Mouse (Mus musculus) embryonic facial prominence, embryonic 13.5 days (tissue): ENCODE results near the gene Ndel1. TPM values are rescaled to one million over a fixed set of nuclear protein-coding genes. Genes with fewer than 3 reads are reported as not detected.

Experiments used
- ATAC-seq: fragments of 200-750 bp; cut with Nextera tagmentation; 2 replicates; pipeline ENCODE4 v1.8.0; 2017; ENCODE audit warnings: low read depth; ENCODE audit not compliant: insufficient number of reproducible peaks, insufficient read depth, low FRiP score, low TSS enrichment
- H3K27ac ChIP-seq: fragments of 300-500 bp; sonication (generic); 2 replicates; pipeline ENCODE4 v1.5.1; 2015; ENCODE audit warnings: moderate library complexity, mild to moderate bottlenecking, inconsistent platforms
- H3K27me3 ChIP-seq: fragments of 300-500 bp; sonication (generic); 2 replicates; pipeline ENCODE4 v1.6.1; 2015; ENCODE audit warnings: mild to moderate bottlenecking, inconsistent platforms
- H3K36me3 ChIP-seq: fragments of 300-500 bp; sonication (generic); 2 replicates; pipeline ENCODE4 v1.6.1; 2015; ENCODE audit warnings: mild to moderate bottlenecking, inconsistent platforms
- H3K4me1 ChIP-seq: fragments of 300-500 bp; sonication (generic); 2 replicates; pipeline ENCODE4 v1.6.1; 2015; ENCODE audit warnings: inconsistent platforms
- H3K4me2 ChIP-seq: fragments of 300-500 bp; sonication (generic); 2 replicates; pipeline ENCODE4 v1.6.1; 2015; ENCODE audit warnings: moderate library complexity, mild to moderate bottlenecking, inconsistent platforms
- H3K4me3 ChIP-seq: fragments of 300-500 bp; sonication (generic); 2 replicates; pipeline ENCODE4 v1.5.1; 2015; ENCODE audit warnings: mild to moderate bottlenecking, inconsistent platforms
- H3K9ac ChIP-seq: fragments of 300-500 bp; sonication (generic); 2 replicates; pipeline ENCODE4 v1.6.1; 2015; ENCODE audit warnings: mild to moderate bottlenecking, inconsistent platforms
- H3K9me3 ChIP-seq: fragments of 300-500 bp; sonication (generic); 2 replicates; pipeline ENCODE4 v1.6.1; 2016; ENCODE audit warnings: inconsistent platforms
- WGBS: fragments of 180-500 bp; shearing (Covaris S2); methylation state at CpG from one replicate; pipeline ENCODE4 v1.1.7; 2015; ENCODE audit warnings: mixed read lengths; 5-methylcytosine and 5-hydroxymethylcytosine counted together
- polyA plus RNA-seq: library from polyadenylated mRNA; unstranded; fragments of >200 nt; fragmentation: Nextera tagmentation; extraction: Ambion mirVana; gene quantifications from 2 replicates; pipeline ENCODE4 v1.2.1, GENCODE M21; 2015

Ndel1 gene
- 90.9 and 97.2 TPM in 2 replicates for polyA plus RNA-seq

DNA sequence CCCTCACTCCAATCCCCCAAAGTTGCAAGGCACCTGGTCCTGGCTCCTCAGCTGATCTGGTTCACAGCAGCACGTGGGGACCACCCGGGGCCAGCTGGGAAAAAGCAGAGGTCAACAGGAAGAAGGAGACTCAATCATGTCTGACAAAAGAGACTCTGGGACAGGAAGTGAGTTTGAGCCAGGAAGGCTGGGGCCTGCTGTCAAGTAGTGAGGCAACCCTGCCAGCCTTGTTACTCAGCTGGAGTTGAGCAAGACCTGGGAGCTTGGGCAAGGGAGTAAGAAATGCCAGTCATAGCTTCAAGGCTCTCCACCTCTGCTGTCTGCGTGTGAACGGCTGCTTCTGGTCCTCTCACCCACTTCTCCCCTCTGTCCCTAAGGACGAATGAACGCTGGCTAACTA lies at the start of gene Ndel1:
TSS of gene Ndel1 (minus strand) at position 111 of the 400 bp plus-strand sequence.
- Histone ChIP-seq H3K36me3 (no peaks in the 10 kb centered on the region), H3K9ac (no peak within 1 kb of the TSS), H3K4me2 (no peak within 1 kb of the TSS), H3K27ac (no peak within 1 kb of the TSS), H3K9me3 (no peaks in the 10 kb centered on the region), H3K4me1 (no peaks in the 10 kb centered on the region), H3K27me3 (no peaks in the 10 kb centered on the region), H3K4me3 (no peak within 1 kb of the TSS)
- no peak for ATAC-seq
- 64% methylated on average over 6 of the region's 6 CpGs for WGBS

GRCm38 (mm10) chr11:68914566-68914965 lies 42.9 kb upstream of the Ndel1 start:
- no peak overlapping the region for H3K4me2 ChIP-seq
- no peak overlapping the region for H3K9ac ChIP-seq
- H3K27ac ChIP-seq: no peak overlapping the region
- no peaks in the 10 kb centered on the region for H3K27me3 ChIP-seq
- H3K4me3 ChIP-seq: no peak overlapping the region
- WGBS: 89% methylated on average over 4 of the region's 4 CpGs
- peaks cover 13% of the 10 kb centered on the region; the same call in 1 of the 2 replicates for H3K4me1 ChIP-seq
- ATAC-seq: no peak
- H3K36me3 ChIP-seq: no peaks in the 10 kb centered on the region
- H3K9me3 ChIP-seq: no peaks in the 10 kb centered on the region

- H3K9ac ChIP-seq: 0 out of 2 replicates have a peak overlapping the region, but pooled peaks have one; percentile 12
- H3K27me3 ChIP-seq: no peaks in the 10 kb centered on the region
- 51% methylated on average over 14 of the region's 14 CpGs for WGBS
- peaks cover 13% of the 10 kb centered on the region; the same call in 1 of the 2 replicates for H3K4me1 ChIP-seq
- ATAC-seq: no peak
- 0 out of 2 replicates have a peak overlapping the region, but pooled peaks have one; percentile 2 for H3K4me2 ChIP-seq
- H3K9me3 ChIP-seq: no peaks in the 10 kb centered on the region
- peak overlapping the region; percentile 68 for H3K27ac ChIP-seq
- no peak overlapping the region for H3K4me3 ChIP-seq
- peaks cover 7% of the 10 kb centered on the region; the same call in 1 of the 2 replicates for H3K36me3 ChIP-seq
Observed at GRCm38 (mm10) chr11:68911531-68912177, 40.0 kb upstream of the Ndel1 start.

GRCm38 (mm10) chr11:68908846-68909503 lies 37.3 kb upstream of the Ndel1 start:
- no peak overlapping the region for H3K9ac ChIP-seq
- H3K9me3 ChIP-seq: no peaks in the 10 kb centered on the region
- no peak for ATAC-seq

DNA sequence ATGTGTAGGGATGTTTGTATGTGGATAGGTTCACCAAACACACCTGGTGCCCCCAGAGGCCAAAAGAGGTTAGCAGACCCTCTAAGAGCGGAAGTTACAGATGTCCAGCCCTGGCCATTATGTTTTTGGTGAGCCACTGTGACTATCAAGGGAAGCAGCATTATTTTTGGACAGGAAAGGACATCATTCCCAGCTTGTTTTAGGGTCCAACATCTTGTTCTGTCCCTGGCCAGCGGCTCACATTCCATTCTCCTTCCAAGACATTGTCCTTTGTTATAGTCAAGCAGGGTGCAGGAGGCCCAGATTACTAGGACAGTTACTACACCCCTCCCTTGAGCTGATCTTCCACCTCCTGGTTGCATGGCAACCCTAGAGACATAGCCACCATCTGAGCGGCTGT lies 35.6 kb upstream of the Ndel1 start:
- no peak for ATAC-seq
- Histone ChIP-seq H3K4me3 (no peak overlapping the region), H3K27ac (no peak overlapping the region), H3K9me3 (no peaks in the 10 kb centered on the region), H3K4me1 (peaks cover 14% of the 10 kb centered on the region), H3K36me3 (peaks cover 47% of the 10 kb centered on the region), H3K4me2 (no peak overlapping the region), H3K27me3 (no peaks in the 10 kb centered on the region), H3K9ac (no peak overlapping the region)
- whole genome bisulfite sequencing: 86% methylated on average over 3 of the region's 3 CpGs

More at GRCm38 (mm10) chr11:68908846-68909503, 37.3 kb upstream of the Ndel1 start:
- H3K4me3 ChIP-seq: no peak overlapping the region
- no peak overlapping the region for H3K4me2 ChIP-seq
- H3K4me1 ChIP-seq: peaks cover 13% of the 10 kb centered on the region; the same call in 1 of the 2 replicates
- peaks cover 34% of the 10 kb centered on the region for H3K36me3 ChIP-seq
- 48% methylated on average over 7 of the region's 7 CpGs for WGBS
- no peak overlapping the region for H3K27ac ChIP-seq
- H3K27me3 ChIP-seq: no peaks in the 10 kb centered on the region

DNA sequence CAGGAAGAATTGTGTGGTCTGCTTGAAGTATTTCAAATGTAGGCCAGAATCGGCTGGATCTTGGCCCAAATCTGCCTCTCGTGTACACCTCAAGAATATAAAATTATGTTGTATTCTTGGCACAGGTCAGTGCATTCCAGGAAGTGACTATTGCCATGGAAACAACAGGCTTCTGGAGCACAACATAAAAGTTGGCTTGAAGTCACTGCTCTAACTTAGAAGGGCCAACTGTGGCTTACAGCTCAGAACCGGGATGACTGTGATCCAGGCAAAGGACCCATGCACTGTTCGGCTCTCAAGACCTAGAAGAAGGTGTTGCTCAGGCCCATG lies 34.8 kb upstream of the Ndel1 start:
- Histone ChIP-seq H3K27me3 (no peaks in the 10 kb centered on the region), H3K4me1 (peaks cover 6% of the 10 kb centered on the region), H3K27ac (no peak overlapping the region), H3K9me3 (no peaks in the 10 kb centered on the region), H3K9ac (no peak overlapping the region), H3K4me2 (no peak overlapping the region), H3K36me3 (peaks cover 47% of the 10 kb centered on the region), H3K4me3 (no peak overlapping the region)
- 67% methylated on average over 4 of the region's 4 CpGs for WGBS
- ATAC-seq: no peak

- 90% methylated on average over 9 of the region's 9 CpGs for WGBS
- no peak for ATAC-seq
Observed at GRCm38 (mm10) chr11:68905665-68906460, 34.2 kb upstream of the Ndel1 start.

GRCm38 (mm10) chr11:68905138-68905531 lies 33.5 kb upstream of the Ndel1 start:
- peaks cover 47% of the 10 kb centered on the region for H3K36me3 ChIP-seq
- H3K9me3 ChIP-seq: no peaks in the 10 kb centered on the region
- H3K4me3 ChIP-seq: no peak overlapping the region
- ATAC-seq: no peak
- WGBS: 76% methylated on average over 3 of the region's 3 CpGs
- no peak overlapping the region for H3K9ac ChIP-seq
- no peak overlapping the region for H3K4me2 ChIP-seq
- peaks cover under 1% of the 10 kb centered on the region; the same call in 1 of the 2 replicates for H3K27me3 ChIP-seq
- H3K4me1 ChIP-seq: peaks cover 11% of the 10 kb centered on the region
- 0 out of 2 replicates have a peak overlapping the region, but pooled peaks have one; percentile 16 for H3K27ac ChIP-seq

More at GRCm38 (mm10) chr11:68905665-68906460, 34.2 kb upstream of the Ndel1 start:
- H3K27ac ChIP-seq: no peak overlapping the region
- no peaks in the 10 kb centered on the region for H3K9me3 ChIP-seq
- peaks cover 47% of the 10 kb centered on the region for H3K36me3 ChIP-seq
- no peak overlapping the region for H3K9ac ChIP-seq
- peaks cover 9% of the 10 kb centered on the region for H3K4me1 ChIP-seq
- no peaks in the 10 kb centered on the region for H3K27me3 ChIP-seq
- H3K4me2 ChIP-seq: no peak overlapping the region
- no peak overlapping the region for H3K4me3 ChIP-seq

- Histone ChIP-seq H3K27ac (0 out of 2 replicates have a peak overlapping the region, but pooled peaks have one; percentile 16), H3K4me3 (no peak overlapping the region), H3K9me3 (no peaks in the 10 kb centered on the region), H3K9ac (no peak overlapping the region), H3K4me1 (peaks cover 11% of the 10 kb centered on the region), H3K27me3 (peaks cover 4% of the 10 kb centered on the region; the same call in 1 of the 2 replicates), H3K4me2 (no peak overlapping the region), H3K36me3 (peaks cover 47% of the 10 kb centered on the region)
- WGBS: 87% methylated on average over 8 of the region's 8 CpGs
- no peak for ATAC-seq
Observed at GRCm38 (mm10) chr11:68904375-68905137, 32.9 kb upstream of the Ndel1 start.

- 88% methylated on average over 2 of the region's 2 CpGs for WGBS
- H3K4me2 ChIP-seq: no peak overlapping the region
- H3K36me3 ChIP-seq: peaks cover 47% of the 10 kb centered on the region
- H3K4me1 ChIP-seq: peaks cover 11% of the 10 kb centered on the region
- no peak overlapping the region for H3K9ac ChIP-seq
- ATAC-seq: no peak
- H3K27ac ChIP-seq: no peak overlapping the region
- H3K27me3 ChIP-seq: peaks cover 7% of the 10 kb centered on the region
- H3K9me3 ChIP-seq: no peaks in the 10 kb centered on the region
- H3K4me3 ChIP-seq: no peak overlapping the region
Observed at GRCm38 (mm10) chr11:68903775-68904174, 32.1 kb upstream of the Ndel1 start.

- peak overlapping the region; percentile 97 for H3K4me3 ChIP-seq
- peak overlapping the region; percentile 94; the same call in 1 of the 2 replicates for H3K27ac ChIP-seq
- peaks cover 7% of the 10 kb centered on the region for H3K27me3 ChIP-seq
- ATAC-seq: no peak
- peaks cover 11% of the 10 kb centered on the region for H3K4me1 ChIP-seq
- H3K36me3 ChIP-seq: peaks cover 47% of the 10 kb centered on the region
- H3K9me3 ChIP-seq: no peaks in the 10 kb centered on the region
- H3K4me2 ChIP-seq: peak overlapping the region; percentile 74
- 84% methylated on average over 5 of the region's 5 CpGs for WGBS
- peak overlapping the region; percentile 100 for H3K9ac ChIP-seq
Observed at GRCm38 (mm10) chr11:68902823-68903222, 31.2 kb upstream of the Ndel1 start.
